Mouse (Mus musculus) c-Kit-positive CD71-positive TER-119-positive erythroid progenitor cells, embryonic 14.5 days (primary cell): ENCODE measurements around the gene Map3k13.
"Not testable (repeated sequence)": the region's sequence is repeated elsewhere in the genome, so short reads cannot be mapped to it uniquely, and the experiment has no call there.

ENCODE experiments used
- DNase-seq: peaks from one replicate; pipeline ENCODE4 v3.0.0-alpha.2; 2013; ENCODE audit warnings: low spot score

Map3k13 gene

DNA sequence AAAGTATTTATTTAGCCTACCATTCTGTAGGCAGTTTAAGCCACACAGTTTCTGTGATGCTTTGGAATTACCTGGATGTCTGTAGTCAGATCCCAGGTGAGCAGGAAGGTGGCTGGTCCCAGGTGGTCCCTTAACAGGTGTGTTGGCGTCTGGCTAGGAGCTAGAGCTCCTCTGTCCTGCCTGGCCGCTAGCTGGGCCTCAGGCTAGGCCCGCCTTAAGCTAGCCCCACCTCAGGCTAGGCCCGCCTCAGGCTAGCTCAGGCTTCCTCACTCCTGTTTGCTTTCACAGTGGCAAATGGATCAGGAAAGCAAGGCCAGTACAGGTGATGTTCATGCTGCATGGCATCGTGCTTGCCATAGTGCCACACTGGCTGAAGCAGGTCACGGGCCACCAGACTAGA lies 112.8 kb downstream of the Map3k13 start:
- no peak for DNase-seq

- DNase-seq: not testable (repeated sequence)
These were observed 114.8 kb downstream of the Map3k13 start for GRCm38 (mm10) chr16:21908906-21909305.

DNA sequence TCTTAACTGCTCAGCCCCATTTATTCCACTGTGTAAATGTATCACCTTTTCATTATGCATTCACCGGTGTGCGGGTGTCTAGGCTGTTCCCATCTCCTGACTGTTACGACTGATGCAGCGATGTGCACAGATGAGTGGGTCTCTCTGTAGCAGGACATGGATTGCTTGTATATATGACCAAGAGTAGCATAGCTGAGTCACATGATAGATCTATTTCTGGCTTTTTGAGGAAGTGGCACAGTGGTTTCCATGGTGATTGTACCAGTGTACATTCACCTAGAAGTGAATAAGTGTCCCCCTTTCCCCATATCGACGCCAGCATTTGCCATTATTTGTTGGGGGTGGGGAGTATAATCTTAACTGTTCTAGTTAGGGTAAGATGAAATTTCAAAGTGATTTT lies 119.2 kb downstream of the Map3k13 start:
- no peak for DNase-seq

- DNase-seq: no peak
These were observed 122.5 kb downstream of the Map3k13 start for GRCm38 (mm10) chr16:21916681-21917080.

DNA sequence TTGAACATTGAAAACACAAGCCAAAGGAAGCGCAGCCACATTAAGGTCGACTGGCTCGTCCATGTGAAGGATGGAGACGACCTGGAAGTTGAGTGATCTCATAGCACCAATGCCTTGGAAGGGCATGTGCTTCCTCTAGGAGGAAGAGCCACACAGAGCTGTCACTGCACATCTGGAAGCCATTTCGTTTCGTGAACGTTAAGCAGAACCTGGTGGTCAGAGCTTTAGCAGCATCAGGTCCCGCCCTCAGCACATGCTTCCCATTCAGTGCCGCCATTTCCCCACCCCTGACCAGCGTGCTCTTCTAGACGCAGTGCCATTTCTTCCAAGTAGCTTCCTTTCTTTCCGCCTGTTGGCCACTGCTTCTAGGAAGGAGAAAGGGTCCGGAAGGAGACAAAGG lies 134.3 kb downstream of the Map3k13 start:
- no peak for DNase-seq

GRCm38 (mm10) chr16:21946761-21947715 lies 152.9 kb downstream of the Map3k13 start, which contains the start of gene Tmem41a:
TSS of gene Tmem41a (minus strand) at chr16:21947552.
- peak; percentile 84 for DNase-seq

DNA sequence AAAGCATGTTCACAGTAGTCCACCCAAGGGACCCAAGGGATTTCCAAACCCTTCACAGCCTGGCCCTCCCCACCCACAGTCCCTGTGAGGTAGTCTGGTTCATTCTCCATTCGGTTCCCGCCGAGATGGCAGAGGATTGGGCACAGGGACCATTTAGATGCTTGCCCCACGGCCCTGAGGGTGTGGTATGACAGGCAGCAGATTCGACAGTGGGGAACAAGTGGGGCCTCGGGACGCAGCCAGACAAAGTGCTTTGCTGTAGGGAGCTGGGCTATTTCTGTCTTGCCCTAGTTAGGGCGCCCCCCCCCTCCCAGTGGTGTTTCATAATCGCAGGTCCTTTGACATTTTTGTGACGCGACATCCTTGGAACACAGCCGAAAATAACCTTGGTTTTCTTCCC lies 161.4 kb downstream of the Map3k13 start:
- no peak for DNase-seq

GRCm38 (mm10) chr16:21965576-21965975 lies 171.4 kb downstream of the Map3k13 start:
- DNase-seq: no peak

GRCm38 (mm10) chr16:21969874-21970273 lies 175.7 kb downstream of the Map3k13 start:
- DNase-seq: no peak

- no peak for DNase-seq
These were observed 176.4 kb downstream of the Map3k13 start for GRCm38 (mm10) chr16:21970536-21970935.

DNA sequence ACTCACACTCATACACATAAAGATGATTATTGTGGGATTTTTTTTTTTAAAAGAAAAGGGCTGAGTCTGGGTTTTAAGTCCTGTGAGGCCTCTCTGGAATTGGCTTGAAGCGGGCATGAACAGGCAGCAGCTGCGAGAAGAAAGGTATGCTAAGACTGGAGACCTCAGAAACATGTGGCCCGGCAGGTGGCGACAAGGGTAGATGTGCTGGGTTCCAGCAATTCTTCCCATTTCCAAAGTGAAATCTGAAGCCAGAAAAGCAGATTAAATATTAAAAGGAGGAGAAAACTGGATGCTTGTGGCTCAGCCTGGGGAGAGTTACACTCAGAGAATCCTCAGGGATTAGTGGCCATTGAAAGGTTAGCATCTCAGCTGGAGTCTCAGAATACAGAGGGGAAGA lies 177.3 kb downstream of the Map3k13 start:
- DNase-seq: no peak

DNA sequence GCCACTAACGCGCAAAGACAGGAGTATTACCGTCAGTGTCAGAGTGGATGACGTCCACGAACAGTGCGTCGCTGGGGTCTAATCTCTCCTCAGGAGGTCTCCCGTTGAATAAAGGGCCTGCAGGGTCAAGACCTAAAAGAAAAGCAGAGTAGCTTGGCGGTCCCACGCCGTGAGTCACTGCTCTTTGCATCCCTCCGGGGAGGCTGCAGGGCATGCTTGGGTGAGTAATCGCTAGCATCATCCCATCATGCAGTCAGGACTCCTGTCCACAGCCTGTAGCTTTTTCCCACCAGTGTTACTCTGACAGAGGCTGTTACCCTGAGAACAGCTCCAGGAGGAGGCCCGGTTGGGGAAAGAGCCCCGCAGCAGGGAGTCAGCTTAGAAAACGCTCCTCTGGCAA lies 182.1 kb downstream of the Map3k13 start:
- no peak for DNase-seq

GRCm38 (mm10) chr16:21977347-21977746 lies 183.2 kb downstream of the Map3k13 start:
- DNase-seq: no peak
